Mouse (Mus musculus) lung, embryonic 14.5 days (tissue): ENCODE data around the gene Dnal4. TPM values are rescaled to one million over a fixed set of nuclear protein-coding genes. Genes with fewer than 3 reads are reported as not detected.

Experiments
- ATAC-seq: fragments of 200-750 bp; cut with Nextera tagmentation; 2 replicates; pipeline ENCODE4 v1.8.0; 2017; ENCODE audit warnings: mild to moderate bottlenecking, moderate TSS enrichment, moderate library complexity; ENCODE audit not compliant: insufficient read depth
- DNase-seq: peaks from one replicate; pipeline ENCODE4 v3.0.0-alpha.2; 2015
- H3K27ac ChIP-seq: fragments of 300-500 bp; sonication (generic); 2 replicates; pipeline ENCODE4 v1.5.1; 2014; ENCODE audit warnings: low read depth, mild to moderate bottlenecking, moderate library complexity
- H3K27me3 ChIP-seq: fragments of 300-500 bp; sonication (generic); 2 replicates; pipeline ENCODE4 v1.6.1; 2014; ENCODE audit warnings: low read length, control low read depth; ENCODE audit not compliant: insufficient read depth
- H3K36me3 ChIP-seq: fragments of 300-500 bp; sonication (generic); 2 replicates; pipeline ENCODE4 v1.6.1; 2014; ENCODE audit warnings: control low read depth; ENCODE audit not compliant: insufficient read depth
- H3K4me1 ChIP-seq: fragments of 300-500 bp; sonication (generic); 2 replicates; pipeline ENCODE4 v1.6.1; 2014; ENCODE audit warnings: antibody characterized with exemption, control low read depth; ENCODE audit not compliant: insufficient read depth
- H3K4me2 ChIP-seq: fragments of 300-500 bp; sonication (generic); 2 replicates; pipeline ENCODE4 v1.6.1; 2014; ENCODE audit warnings: mild to moderate bottlenecking
- H3K4me3 ChIP-seq: fragments of 300-500 bp; sonication (generic); 2 replicates; pipeline ENCODE4 v1.5.1; 2014; ENCODE audit warnings: low read depth, low read length
- H3K9ac ChIP-seq: fragments of 300-500 bp; sonication (generic); 2 replicates; pipeline ENCODE4 v1.6.1; 2014
- H3K9me3 ChIP-seq: fragments of 300-500 bp; sonication (generic); 2 replicates; pipeline ENCODE4 v1.6.1; 2016; ENCODE audit warnings: low read depth, low read length, control low read depth
- CTCF ChIP-seq: IDR thresholded peaks from 2 replicates; pipeline ENCODE4 v1.5.1; 2016; ENCODE audit warnings: antibody characterized with exemption, low read depth
- WGBS: fragments of 180-500 bp; shearing (Covaris S2); extraction: QIAGEN DNeasy Blood & Tissue Kit; methylation state at CpG from one replicate; pipeline ENCODE4 v1.1.7; 2014; 5-methylcytosine and 5-hydroxymethylcytosine counted together
- polyA plus RNA-seq: library from polyadenylated mRNA; unstranded; fragments of >200 nt; fragmentation: Nextera tagmentation; extraction: Ambion mirVana; gene quantifications from 2 replicates; pipeline ENCODE4 v1.2.1, GENCODE M21; 2014

Dnal4 gene
- polyA plus RNA-seq, 1 experiment from 2014 or later, result 61.0 TPM

- H3K9ac ChIP-seq, result no peak overlapping the region
- peak overlapping the region; percentile 90 for H3K4me2 ChIP-seq
- no peak for DNase-seq
- H3K27ac ChIP-seq, result no peak overlapping the region
- 0 out of 2 replicates have a peak, but pooled peaks have one; percentile 1 for ATAC-seq
- no peaks in the 10 kb centered on the region for H3K36me3 ChIP-seq
- peak overlapping the region; percentile 60; the same call in 1 of the 2 replicates for H3K4me3 ChIP-seq
- no peaks in the 10 kb centered on the region for H3K9me3 ChIP-seq
- H3K4me1 ChIP-seq, result no peaks in the 10 kb centered on the region
- H3K27me3 ChIP-seq, result peaks cover 56% of the 10 kb centered on the region
- WGBS, result 20% methylated on average over 8 of the region's 8 CpGs
- no peak for TF ChIP-seq CTCF
Measured at GRCm38 (mm10) chr15:79805246-79805645, 27.6 kb upstream of the Dnal4 start.

- DNase-seq (peak; percentile 71), ATAC-seq (peak; percentile 78)
- peaks cover 56% of the 10 kb centered on the region for H3K27me3 ChIP-seq
- no peaks in the 10 kb centered on the region for H3K36me3 ChIP-seq
- peak within 1 kb of the TSS; percentile 60 for H3K4me3 ChIP-seq
- TF ChIP-seq CTCF, result no peak
- H3K27ac ChIP-seq, result no peak within 1 kb of the TSS
- peak within 1 kb of the TSS; percentile 58 for H3K9ac ChIP-seq
- WGBS, result under 1% methylated on average over 84 of the region's 91 CpGs
- no peaks in the 10 kb centered on the region for H3K4me1 ChIP-seq
- no peaks in the 10 kb centered on the region for H3K9me3 ChIP-seq
- H3K4me2 ChIP-seq, result peak within 1 kb of the TSS; percentile 90
Measured at GRCm38 (mm10) chr15:79804352-79805071, 26.9 kb upstream of the Dnal4 start, which contains the start of gene Nptxr. Gene Nptxr (minus strand): TSS chr15:79804766.

- H3K27ac ChIP-seq, result no peak overlapping the region
- H3K4me1 ChIP-seq, result no peaks in the 10 kb centered on the region
- DNase-seq (peak; percentile 64), ATAC-seq (peak; percentile 55)
- peak overlapping the region; percentile 58 for H3K9ac ChIP-seq
- WGBS, result 4% methylated on average over 81 of the region's 81 CpGs
- H3K9me3 ChIP-seq, result no peaks in the 10 kb centered on the region
- TF ChIP-seq CTCF, result no peak
- H3K36me3 ChIP-seq, result no peaks in the 10 kb centered on the region
- H3K4me3 ChIP-seq, result peak overlapping the region; percentile 60
- peak overlapping the region; percentile 90 for H3K4me2 ChIP-seq
- peaks cover 56% of the 10 kb centered on the region for H3K27me3 ChIP-seq
Measured at GRCm38 (mm10) chr15:79803533-79804351, 26.1 kb upstream of the Dnal4 start.

GRCm38 (mm10) chr15:79802304-79802703 lies 24.7 kb upstream of the Dnal4 start:
- DNase-seq (no peak), ATAC-seq (no peak)
- Histone ChIP-seq H3K4me3 (no peak overlapping the region), H3K9me3 (no peaks in the 10 kb centered on the region), H3K27ac (no peak overlapping the region), H3K4me1 (no peaks in the 10 kb centered on the region), H3K27me3 (peaks cover 51% of the 10 kb centered on the region), H3K9ac (no peak overlapping the region), H3K4me2 (no peak overlapping the region), H3K36me3 (no peaks in the 10 kb centered on the region)
- TF ChIP-seq CTCF, result no peak
- WGBS, result 46% methylated on average over 4 of the region's 4 CpGs

- no peak overlapping the region for H3K4me2 ChIP-seq
- no peak overlapping the region for H3K27ac ChIP-seq
- no peak for TF ChIP-seq CTCF
- H3K4me3 ChIP-seq, result no peak overlapping the region
- peaks cover 49% of the 10 kb centered on the region for H3K27me3 ChIP-seq
- WGBS, result 70% methylated on average over 2 of the region's 2 CpGs
- H3K36me3 ChIP-seq, result no peaks in the 10 kb centered on the region
- H3K4me1 ChIP-seq, result no peaks in the 10 kb centered on the region
- H3K9ac ChIP-seq, result no peak overlapping the region
- no peaks in the 10 kb centered on the region for H3K9me3 ChIP-seq
- DNase-seq (no peak), ATAC-seq (no peak)
Measured at GRCm38 (mm10) chr15:79801646-79802045, 24.0 kb upstream of the Dnal4 start.

GRCm38 (mm10) chr15:79800701-79801100 lies 23.1 kb upstream of the Dnal4 start:
- TF ChIP-seq CTCF, result no peak
- no peak overlapping the region for H3K9ac ChIP-seq
- H3K27ac ChIP-seq, result no peak overlapping the region
- 64% methylated on average over 11 of the region's 11 CpGs for whole genome bisulfite sequencing
- H3K4me1 ChIP-seq, result no peaks in the 10 kb centered on the region
- H3K36me3 ChIP-seq, result no peaks in the 10 kb centered on the region
- H3K9me3 ChIP-seq, result no peaks in the 10 kb centered on the region
- no peak overlapping the region for H3K4me2 ChIP-seq
- H3K27me3 ChIP-seq, result peaks cover 40% of the 10 kb centered on the region
- ATAC-seq (no peak), DNase-seq (no peak)
- no peak overlapping the region for H3K4me3 ChIP-seq

- WGBS, result 81% methylated on average over 10 of the region's 10 CpGs
- no peak for TF ChIP-seq CTCF
- H3K4me1 ChIP-seq, result no peaks in the 10 kb centered on the region
- no peak overlapping the region for H3K27ac ChIP-seq
- no peak for ATAC-seq
- no peak overlapping the region for H3K9ac ChIP-seq
- no peak overlapping the region for H3K4me3 ChIP-seq
- H3K36me3 ChIP-seq, result no peaks in the 10 kb centered on the region
- peaks cover 20% of the 10 kb centered on the region for H3K27me3 ChIP-seq
- H3K9me3 ChIP-seq, result no peaks in the 10 kb centered on the region
- H3K4me2 ChIP-seq, result no peak overlapping the region
- DNase-seq, result no peak
Measured at GRCm38 (mm10) chr15:79798591-79798990, 20.9 kb upstream of the Dnal4 start.
